Mouse (Mus musculus): ENCODE measurements around the gene Adcy7. TPM values are rescaled to one million over a fixed set of nuclear protein-coding genes. Genes with fewer than 3 reads are reported as not detected.

Adcy7 gene
- polyA plus RNA-seq, 1 experiment from 2014 or later = 5.2 TPM

GRCm38 (mm10) chr8:88316139-88316931 lies 44.1 kb downstream of the Adcy7 start:
- no peak overlapping the region for H3K4me2 ChIP-seq (replicated peaks; ENCODE audit: low read depth)
- TF ChIP-seq CTCF (IDR thresholded peaks at IDR 0.05; ENCODE audit: low read depth) = peak; percentile 19; the same call in 1 of the 2 replicates
- TF ChIP-seq EP300 (optimal IDR thresholded peaks at IDR 0.05) = no peak
- WGBS = 30% methylated on average over 8 of the region's 8 CpGs
- H3K36me3 ChIP-seq (ENCODE audit: control insufficient read depth, insufficient read depth, low read length) = no peaks in the 10 kb centered on the region
- 0 out of 2 replicates have a peak, but pooled peaks cover 7% of the 10 kb centered on the region for H3K4me1 ChIP-seq (replicated peaks; ENCODE audit: control insufficient read depth, insufficient read depth)
- no peaks in the 10 kb centered on the region for H3K27me3 ChIP-seq (ENCODE audit: control insufficient read depth, insufficient read depth, low read length)
- peak overlapping the region; percentile 56 for H3K27ac ChIP-seq (replicated peaks)
- H3K9ac ChIP-seq (ENCODE audit: low read length) = no peak overlapping the region
- no peak overlapping the region for H3K4me3 ChIP-seq (ENCODE audit: low read depth, low read length)
- no peaks in the 10 kb centered on the region for H3K9me3 ChIP-seq (ENCODE audit: control insufficient read depth, low read length)
- DNase-seq (ENCODE audit: low spot score) (no peak), ATAC-seq (ENCODE audit: low FRiP score, low TSS enrichment) (peak; percentile 61; the same call in 1 of the 2 replicates)

- TF ChIP-seq CTCF (IDR thresholded peaks at IDR 0.05; ENCODE audit: low read depth) (no peak), EP300 (optimal IDR thresholded peaks at IDR 0.05) (no peak)
- Histone ChIP-seq H3K36me3 (ENCODE audit: control insufficient read depth, insufficient read depth, low read length) (no peaks in the 10 kb centered on the region), H3K4me1 (replicated peaks; ENCODE audit: control insufficient read depth, insufficient read depth) (0 out of 2 replicates have a peak, but pooled peaks cover 7% of the 10 kb centered on the region), H3K4me3 (ENCODE audit: low read depth, low read length) (no peak overlapping the region), H3K27ac (replicated peaks) (peak overlapping the region; percentile 56), H3K9me3 (ENCODE audit: control insufficient read depth, low read length) (no peaks in the 10 kb centered on the region), H3K9ac (ENCODE audit: low read length) (no peak overlapping the region), H3K27me3 (ENCODE audit: control insufficient read depth, insufficient read depth, low read length) (no peaks in the 10 kb centered on the region), H3K4me2 (replicated peaks; ENCODE audit: low read depth) (no peak overlapping the region)
- ATAC-seq (ENCODE audit: low FRiP score, low TSS enrichment) (no peak), DNase-seq (ENCODE audit: low spot score) (no peak)
- WGBS = 60% methylated on average over 5 of the region's 5 CpGs
Observed at GRCm38 (mm10) chr8:88317341-88317740, 45.1 kb downstream of the Adcy7 start.

DNA sequence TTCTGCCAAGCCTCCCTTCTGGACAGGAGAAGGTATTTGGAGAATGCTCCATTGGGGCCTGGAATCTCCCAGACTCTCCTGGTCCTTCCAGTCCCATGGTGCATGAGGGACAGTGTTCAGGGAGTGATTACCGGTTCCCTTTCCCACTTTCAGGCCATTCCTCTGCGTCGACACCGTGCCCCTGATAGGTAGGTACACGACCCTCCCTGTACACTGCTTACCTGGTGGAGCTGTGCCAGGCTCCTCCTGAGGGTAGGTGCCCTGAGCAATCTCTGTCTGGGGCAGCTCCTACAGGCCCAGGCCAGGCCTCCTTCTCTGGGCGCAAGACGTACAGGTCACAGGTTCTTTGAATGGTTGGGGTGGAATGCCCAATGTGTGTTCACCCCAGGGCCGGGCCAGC lies 45.9 kb downstream of the Adcy7 start:
- no peaks in the 10 kb centered on the region for H3K36me3 ChIP-seq (ENCODE audit: control insufficient read depth, insufficient read depth, low read length)
- no peak overlapping the region for H3K9ac ChIP-seq (ENCODE audit: low read length)
- H3K27me3 ChIP-seq (ENCODE audit: control insufficient read depth, insufficient read depth, low read length) = no peaks in the 10 kb centered on the region
- no peak overlapping the region for H3K4me3 ChIP-seq (ENCODE audit: low read depth, low read length)
- TF ChIP-seq EP300 (optimal IDR thresholded peaks at IDR 0.05) (no peak), CTCF (IDR thresholded peaks at IDR 0.05; ENCODE audit: low read depth) (no peak)
- H3K4me2 ChIP-seq (replicated peaks; ENCODE audit: low read depth) = no peak overlapping the region
- 0 out of 2 replicates have a peak, but pooled peaks cover 7% of the 10 kb centered on the region for H3K4me1 ChIP-seq (replicated peaks; ENCODE audit: control insufficient read depth, insufficient read depth)
- no peak overlapping the region for H3K27ac ChIP-seq (replicated peaks)
- ATAC-seq (ENCODE audit: low FRiP score, low TSS enrichment) (no peak), DNase-seq (ENCODE audit: low spot score) (no peak)
- no peaks in the 10 kb centered on the region for H3K9me3 ChIP-seq (ENCODE audit: control insufficient read depth, low read length)
- 87% methylated on average over 8 of the region's 8 CpGs for WGBS

GRCm38 (mm10) chr8:88320134-88320533 lies 47.9 kb downstream of the Adcy7 start:
- DNase-seq (ENCODE audit: low spot score) (no peak), ATAC-seq (ENCODE audit: low FRiP score, low TSS enrichment) (no peak)
- Histone ChIP-seq H3K4me3 (ENCODE audit: low read depth, low read length) (no peak overlapping the region), H3K4me2 (replicated peaks; ENCODE audit: low read depth) (no peak overlapping the region), H3K36me3 (ENCODE audit: control insufficient read depth, insufficient read depth, low read length) (no peaks in the 10 kb centered on the region), H3K9me3 (ENCODE audit: control insufficient read depth, low read length) (no peaks in the 10 kb centered on the region), H3K9ac (ENCODE audit: low read length) (no peak overlapping the region), H3K27ac (replicated peaks) (no peak overlapping the region), H3K4me1 (replicated peaks; ENCODE audit: control insufficient read depth, insufficient read depth) (0 out of 2 replicates have a peak, but pooled peaks cover 7% of the 10 kb centered on the region), H3K27me3 (ENCODE audit: control insufficient read depth, insufficient read depth, low read length) (no peaks in the 10 kb centered on the region)
- 91% methylated on average over 6 of the region's 6 CpGs for WGBS
- no peak for TF ChIP-seq EP300 (optimal IDR thresholded peaks at IDR 0.05)
- no peak for TF ChIP-seq CTCF (IDR thresholded peaks at IDR 0.05; ENCODE audit: low read depth)

DNA sequence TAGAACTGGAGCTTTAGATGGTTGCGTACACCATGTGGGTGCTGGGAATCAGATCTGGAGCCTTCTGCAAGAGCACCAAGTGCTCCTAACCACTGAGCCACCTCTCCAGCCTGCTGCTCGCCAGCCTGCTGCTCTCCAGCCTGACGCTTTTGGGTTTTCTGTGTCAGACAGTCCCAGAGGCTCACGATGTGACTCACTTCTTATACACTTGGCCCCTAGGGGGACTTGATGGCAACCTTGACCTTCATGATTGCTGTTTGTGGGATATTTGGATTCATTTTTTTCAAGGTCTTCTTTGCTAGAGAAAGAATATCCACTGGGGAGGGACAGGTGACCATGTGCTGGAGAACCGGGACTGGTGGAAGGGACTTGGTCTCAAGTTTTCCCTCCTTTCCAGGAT lies 49.2 kb downstream of the Adcy7 start:
- Histone ChIP-seq H3K9me3 (ENCODE audit: control insufficient read depth, low read length) (no peaks in the 10 kb centered on the region), H3K36me3 (ENCODE audit: control insufficient read depth, insufficient read depth, low read length) (peaks cover 3% of the 10 kb centered on the region; the same call in 1 of the 2 replicates), H3K27me3 (ENCODE audit: control insufficient read depth, insufficient read depth, low read length) (no peaks in the 10 kb centered on the region), H3K4me3 (ENCODE audit: low read depth, low read length) (no peak overlapping the region), H3K9ac (ENCODE audit: low read length) (no peak overlapping the region), H3K4me1 (replicated peaks; ENCODE audit: control insufficient read depth, insufficient read depth) (0 out of 2 replicates have a peak, but pooled peaks cover 3% of the 10 kb centered on the region), H3K27ac (replicated peaks) (no peak overlapping the region), H3K4me2 (replicated peaks; ENCODE audit: low read depth) (no peak overlapping the region)
- DNase-seq (ENCODE audit: low spot score) (no peak), ATAC-seq (ENCODE audit: low FRiP score, low TSS enrichment) (no peak)
- no peak for TF ChIP-seq CTCF (IDR thresholded peaks at IDR 0.05; ENCODE audit: low read depth)
- TF ChIP-seq EP300 (optimal IDR thresholded peaks at IDR 0.05) = no peak
- 90% methylated on average over 5 of the region's 5 CpGs for WGBS

DNA sequence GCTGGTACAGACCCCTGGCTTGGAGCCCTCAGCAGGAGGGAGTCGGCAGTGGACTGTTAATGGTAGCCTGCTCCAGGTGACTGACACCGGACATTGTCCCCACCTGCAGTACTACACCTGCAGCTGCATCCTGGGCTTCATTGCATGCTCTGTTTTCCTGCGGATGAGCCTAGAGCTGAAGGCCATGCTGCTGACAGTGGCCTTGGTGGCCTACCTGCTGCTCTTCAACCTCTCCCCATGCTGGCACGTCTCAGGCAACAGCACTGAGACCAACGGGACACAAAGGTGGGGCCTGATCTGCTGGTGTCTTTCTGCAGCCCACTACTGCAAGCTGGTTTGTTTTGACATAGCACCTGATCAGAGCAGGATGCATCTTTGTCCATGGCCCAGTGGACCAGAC lies 51.3 kb downstream of the Adcy7 start:
- TF ChIP-seq CTCF (IDR thresholded peaks at IDR 0.05; ENCODE audit: low read depth) = no peak
- TF ChIP-seq EP300 (optimal IDR thresholded peaks at IDR 0.05) = no peak
- peak; percentile 12 for DNase-seq (ENCODE audit: low spot score)
- Histone ChIP-seq H3K27ac (replicated peaks) (no peak overlapping the region), H3K4me3 (ENCODE audit: low read depth, low read length) (no peak overlapping the region), H3K4me2 (replicated peaks; ENCODE audit: low read depth) (no peak overlapping the region), H3K9ac (ENCODE audit: low read length) (no peak overlapping the region), H3K4me1 (replicated peaks; ENCODE audit: control insufficient read depth, insufficient read depth) (no peaks in the 10 kb centered on the region), H3K36me3 (ENCODE audit: control insufficient read depth, insufficient read depth, low read length) (peaks cover 3% of the 10 kb centered on the region; the same call in 1 of the 2 replicates), H3K27me3 (ENCODE audit: control insufficient read depth, insufficient read depth, low read length) (no peaks in the 10 kb centered on the region), H3K9me3 (ENCODE audit: control insufficient read depth, low read length) (no peaks in the 10 kb centered on the region)
- WGBS = 85% methylated on average over 5 of the region's 5 CpGs
- no peak for ATAC-seq (ENCODE audit: low FRiP score, low TSS enrichment)

All from stomach, postnatal 0 days (tissue).